Mouse (Mus musculus): ENCODE results near the gene Stk11ip.

DNA sequence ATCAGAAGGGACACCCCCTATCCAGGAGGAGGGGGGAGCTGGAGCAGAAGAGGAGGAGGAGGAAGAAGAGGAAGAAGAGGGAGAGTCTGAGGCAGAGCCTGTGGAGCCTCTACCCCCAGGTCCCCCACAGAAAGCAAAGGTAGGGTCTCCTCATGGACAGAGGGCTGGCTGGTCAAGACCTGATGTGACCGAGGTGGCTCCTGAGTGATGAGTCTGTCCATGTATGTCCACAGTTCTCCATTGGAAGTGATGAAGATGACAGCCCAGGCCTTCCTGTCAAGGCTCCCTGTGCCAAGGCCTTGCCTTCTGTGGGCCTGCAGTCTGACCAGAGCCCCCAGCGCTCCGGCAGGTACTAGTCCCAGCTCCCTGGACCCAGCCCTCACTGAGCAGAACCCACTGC lies 26.8 kb downstream of the Stk11ip start:
- TF ChIP-seq CTCF (IDR thresholded peaks at IDR 0.05; ENCODE audit: low read depth) (no peak), EP300 (IDR thresholded peaks at IDR 0.05; ENCODE audit: low read depth) (no peak)

Measured in heart, postnatal 0 days (tissue).